Mouse (Mus musculus) kidney, postnatal 10 days (tissue): ENCODE data around the gene Sema6c.
A peak's percentile ranks its signal among the peaks of the same experiment; 100 is the strongest.
"Not testable (repeated sequence)": the region's sequence is repeated elsewhere in the genome, so short reads cannot be mapped to it uniquely, and the experiment has no call there.

ENCODE experiments used
- DNase-seq: peaks from one replicate; pipeline ENCODE4 v3.0.0; 2021; ENCODE audit warnings: mixed read lengths

Gene Sema6c

GRCm38 (mm10) chr3:95186888-95187287 lies 26.6 kb downstream of the Sema6c start:
- no peak for DNase-seq

DNA sequence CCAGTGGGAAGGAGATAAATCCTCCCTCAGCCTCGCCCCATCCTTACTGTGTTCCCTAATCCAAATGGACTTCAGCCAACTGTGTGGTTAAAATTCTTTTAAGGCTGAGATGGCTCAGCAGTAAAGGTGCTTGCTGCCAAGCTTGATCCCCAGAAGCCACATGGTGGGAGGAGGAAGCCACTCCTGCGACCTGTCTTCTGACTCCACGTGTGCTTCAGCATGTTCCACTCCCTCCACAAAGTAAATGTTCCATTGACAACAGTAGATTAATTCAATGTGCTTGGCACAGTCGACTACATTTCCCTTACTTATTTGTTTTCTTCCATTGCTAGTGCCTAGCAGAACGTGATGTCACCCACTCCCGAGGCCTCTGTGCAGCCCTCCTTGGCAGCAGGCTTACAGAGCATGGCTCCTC lies 34.5 kb downstream of the Sema6c start:
- DNase-seq: no peak

- no peak for DNase-seq
Observed at GRCm38 (mm10) chr3:95195772-95196171, 35.5 kb downstream of the Sema6c start.

DNA sequence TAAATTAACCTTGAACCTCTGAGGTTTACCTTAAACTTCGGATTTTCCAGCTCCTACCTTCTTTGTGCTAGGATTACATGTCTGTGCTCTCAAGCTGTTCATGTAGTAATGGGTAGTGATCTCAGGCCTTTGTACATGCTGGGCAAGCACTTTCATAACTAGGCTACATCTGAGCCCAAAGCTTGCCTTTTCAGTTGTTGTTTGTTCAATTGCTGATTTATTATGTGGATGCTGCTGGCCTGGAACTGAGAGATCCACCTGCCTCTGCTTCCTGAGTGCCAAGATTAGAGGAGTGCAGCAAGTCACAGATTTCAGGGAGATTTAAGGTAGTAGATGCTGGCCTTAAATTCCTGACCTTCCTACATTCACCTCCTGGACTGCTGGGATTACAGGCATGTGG lies 38.8 kb downstream of the Sema6c start:
- DNase-seq: no peak

DNA sequence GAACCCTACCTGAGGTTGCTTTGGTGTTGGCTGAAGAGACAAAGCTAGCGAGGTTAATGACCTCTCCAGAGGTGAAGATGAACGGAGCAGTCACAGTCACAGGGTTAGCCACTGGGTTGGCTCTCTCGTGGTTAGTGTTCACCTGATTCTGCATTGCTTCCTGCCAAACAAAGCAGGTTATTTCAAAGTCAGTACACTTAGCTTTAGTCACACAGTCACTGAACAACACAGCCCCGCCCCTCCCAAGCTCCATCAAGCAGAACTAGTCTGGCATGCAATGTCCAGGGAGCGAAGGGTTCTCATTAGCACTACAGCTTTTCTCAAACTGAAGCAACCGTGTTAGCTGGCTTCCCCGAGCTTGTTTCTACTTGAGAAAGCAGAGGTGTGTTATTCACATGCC lies 39.9 kb downstream of the Sema6c start:
- DNase-seq: peak; percentile 86

- DNase-seq: no peak
Observed at GRCm38 (mm10) chr3:95200562-95200961, 40.3 kb downstream of the Sema6c start.

- no peak for DNase-seq
Observed at GRCm38 (mm10) chr3:95203880-95204279, 43.6 kb downstream of the Sema6c start.

GRCm38 (mm10) chr3:95208286-95208685 lies 48.0 kb downstream of the Sema6c start:
- no peak for DNase-seq

DNA sequence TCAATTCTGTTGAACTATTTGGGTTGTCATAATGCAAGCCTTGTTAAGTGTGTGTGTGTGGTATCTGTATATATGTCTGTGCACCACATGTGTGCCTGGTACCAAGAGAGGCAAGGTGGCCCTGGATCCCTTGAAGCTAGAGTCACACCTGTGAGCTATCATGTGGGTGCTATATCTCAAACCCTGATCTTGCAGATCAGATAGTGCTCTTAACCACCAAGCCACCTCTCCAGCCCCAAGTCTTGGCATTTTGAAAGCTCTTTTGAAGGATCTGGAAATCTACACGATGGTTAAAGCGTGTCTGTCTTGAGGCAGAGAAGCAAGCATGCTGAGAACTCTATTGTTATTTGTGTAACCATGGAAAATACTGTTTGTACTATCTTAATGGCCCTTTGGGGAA lies 50.3 kb downstream of the Sema6c start:
- no peak for DNase-seq

DNA sequence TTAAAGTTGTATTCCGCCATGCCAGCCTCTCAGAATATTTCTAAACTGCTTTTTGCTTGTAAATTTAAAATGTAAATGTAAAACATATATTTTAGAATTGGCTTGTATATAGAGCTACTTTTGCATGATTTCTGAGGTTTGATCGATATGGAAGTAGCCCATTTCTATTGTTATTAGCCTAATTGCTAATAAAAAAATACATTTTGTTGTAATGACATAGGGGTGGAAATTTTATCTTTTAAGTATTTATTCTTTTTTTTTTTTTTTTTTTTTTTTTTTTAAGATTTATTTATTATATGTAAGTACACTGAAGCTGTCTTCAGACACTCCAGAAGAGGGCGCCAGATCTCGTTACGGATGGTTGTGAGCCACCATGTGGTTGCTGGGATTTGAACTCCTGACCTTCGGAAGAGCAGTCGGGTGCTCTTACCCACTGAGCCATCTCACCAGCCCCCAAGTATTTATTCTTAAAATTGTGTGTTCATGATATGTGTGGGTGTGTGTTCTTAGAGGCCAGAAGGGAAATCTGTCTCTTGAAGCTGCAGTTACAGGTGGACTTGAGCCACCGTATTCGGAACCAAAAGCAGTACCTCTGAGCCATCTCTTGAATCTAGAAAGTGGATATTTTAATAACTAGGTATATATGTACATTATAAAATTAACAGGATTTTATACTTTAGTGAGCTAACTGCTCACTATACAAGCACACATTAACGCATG lies 52.8 kb downstream of the Sema6c start:
- not testable (repeated sequence) for DNase-seq

GRCm38 (mm10) chr3:95213609-95213975 lies 53.3 kb downstream of the Sema6c start:
- DNase-seq: no peak

- no peak for DNase-seq
Observed at GRCm38 (mm10) chr3:95216655-95217254, 56.5 kb downstream of the Sema6c start.

DNA sequence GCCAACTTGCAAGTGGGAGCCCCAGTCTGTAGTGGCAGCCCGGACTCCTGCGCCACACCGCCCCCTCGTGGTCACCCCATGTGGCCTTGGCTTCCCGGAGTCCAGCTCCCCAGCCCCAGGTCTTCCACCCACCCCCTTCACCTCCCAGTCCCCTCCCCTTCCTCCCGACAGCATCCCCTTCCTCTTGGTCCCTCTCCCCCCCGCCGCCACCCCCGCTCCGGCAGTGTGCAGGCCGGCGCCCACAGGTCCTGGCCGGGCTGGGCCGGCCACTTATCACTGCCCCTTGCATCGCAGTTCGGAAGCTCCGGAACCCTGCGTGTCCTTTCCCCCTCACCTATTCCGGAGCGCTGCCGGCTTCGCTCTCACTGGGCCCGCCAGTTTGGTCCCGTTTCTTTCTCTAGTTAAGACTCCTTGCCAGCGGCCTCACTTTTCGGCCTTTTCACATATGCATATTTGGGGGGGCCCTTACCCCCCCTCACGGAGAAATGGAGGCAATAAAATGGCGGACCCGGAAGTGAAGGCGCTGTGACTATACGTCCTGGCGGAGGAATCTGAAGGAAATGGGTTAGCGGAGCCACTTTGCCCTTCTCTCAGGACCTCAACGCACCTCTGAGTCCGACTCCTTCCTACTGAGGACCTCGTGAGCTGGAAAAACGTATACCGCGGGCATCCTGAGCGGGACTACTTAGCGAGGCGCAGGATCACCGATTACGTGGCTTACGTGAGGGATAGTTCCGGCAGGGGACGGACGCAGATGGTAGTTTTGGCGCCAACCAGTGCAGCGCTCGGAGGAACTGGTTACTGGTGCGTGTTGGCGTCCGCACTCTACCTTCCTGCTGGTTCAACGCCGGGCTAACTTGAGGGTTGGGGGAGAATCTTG lies 57.2 kb downstream of the Sema6c start, which contains the start of gene Gabpb2:
Gene Gabpb2 (minus strand): TSS at position 662 of the 880 bp plus-strand sequence.
- peak; percentile 99 for DNase-seq

- no peak for DNase-seq
Observed at GRCm38 (mm10) chr3:95218466-95219137, 58.3 kb downstream of the Sema6c start.

- no peak for DNase-seq
Observed at GRCm38 (mm10) chr3:95223041-95223440, 62.8 kb downstream of the Sema6c start.
